Mouse (Mus musculus) midbrain, embryonic 15.5 days (tissue): ENCODE data around the gene Dmac2. TPM values are rescaled to one million over a fixed set of nuclear protein-coding genes. Genes with fewer than 3 reads are reported as not detected.

Experiments used
- ATAC-seq: fragments of 200-750 bp; cut with Nextera tagmentation; replicated peaks from 2 replicates; pipeline ENCODE4 v1.8.0; 2017; ENCODE audit warnings: moderate TSS enrichment
- H3K27ac ChIP-seq: fragments of 300-500 bp; sonication (generic); 2 replicates; pipeline ENCODE4 v1.5.1; 2015; ENCODE audit warnings: mild to moderate bottlenecking, inconsistent platforms
- H3K27me3 ChIP-seq: fragments of 300-500 bp; sonication (generic); replicated peaks from 2 replicates; pipeline ENCODE4 v1.6.1; 2015; ENCODE audit warnings: inconsistent platforms
- H3K36me3 ChIP-seq: fragments of 300-500 bp; sonication (generic); replicated peaks from 2 replicates; pipeline ENCODE4 v1.6.1; 2015; ENCODE audit warnings: inconsistent platforms
- H3K4me1 ChIP-seq: fragments of 300-500 bp; sonication (generic); 2 replicates; pipeline ENCODE4 v1.6.1; 2015; ENCODE audit warnings: inconsistent platforms
- H3K4me2 ChIP-seq: fragments of 300-500 bp; sonication (generic); 2 replicates; pipeline ENCODE4 v1.6.1; 2015; ENCODE audit warnings: inconsistent platforms, mild to moderate bottlenecking, moderate library complexity
- H3K4me3 ChIP-seq: fragments of 300-500 bp; sonication (generic); 2 replicates; pipeline ENCODE4 v1.5.1; 2015; ENCODE audit warnings: mild to moderate bottlenecking, inconsistent platforms
- H3K9ac ChIP-seq: fragments of 300-500 bp; sonication (generic); 2 replicates; pipeline ENCODE4 v1.6.1; 2015; ENCODE audit warnings: mild to moderate bottlenecking, inconsistent platforms
- H3K9me3 ChIP-seq: fragments of 300-500 bp; sonication (generic); 2 replicates; pipeline ENCODE4 v1.6.1; 2016; ENCODE audit warnings: inconsistent platforms
- WGBS: fragments of 180-500 bp; shearing (Covaris S2); methylation state at CpG from one replicate; pipeline ENCODE4 v1.1.7; 2015; ENCODE audit warnings: mixed read lengths; 5-methylcytosine and 5-hydroxymethylcytosine counted together
- polyA plus RNA-seq: library from polyadenylated mRNA; unstranded; fragments of >200 nt; fragmentation: Nextera tagmentation; extraction: Ambion mirVana; gene quantifications from 2 replicates; pipeline ENCODE4 v1.2.1, GENCODE M21; 2015

The Dmac2 gene
- polyA plus RNA-seq, 1 experiment from 2014 or later, result 44.2 TPM

DNA sequence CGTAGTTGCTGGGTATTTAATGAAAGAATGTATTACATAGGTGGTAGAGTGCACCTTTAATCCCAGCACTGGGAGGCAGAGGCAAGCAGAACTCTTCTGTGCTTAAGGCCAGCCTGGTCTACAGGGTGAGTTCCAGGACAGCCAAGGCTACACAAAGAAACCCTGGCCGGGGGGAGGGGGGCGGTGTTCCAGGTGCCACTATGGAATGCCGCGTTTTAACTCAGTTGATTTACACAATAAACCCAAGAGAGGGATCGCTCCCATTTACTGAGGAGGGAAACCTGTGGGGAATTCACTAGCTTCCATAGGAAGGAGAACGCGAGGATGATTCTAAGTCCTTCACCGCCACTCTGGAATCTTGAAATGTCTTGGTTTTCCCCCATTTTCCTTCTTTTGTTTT lies 50.4 kb downstream of the Dmac2 start:
- no peaks in the 10 kb centered on the region for H3K9me3 ChIP-seq
- no peak overlapping the region for H3K9ac ChIP-seq
- H3K27ac ChIP-seq, result no peak overlapping the region
- no peak for ATAC-seq
- peaks cover 4% of the 10 kb centered on the region; the same call in 1 of the 2 replicates for H3K4me1 ChIP-seq
- no peak overlapping the region for H3K4me2 ChIP-seq
- peaks cover 11% of the 10 kb centered on the region; the same call in 1 of the 2 replicates for H3K36me3 ChIP-seq
- H3K4me3 ChIP-seq, result no peak overlapping the region
- peaks cover 15% of the 10 kb centered on the region for H3K27me3 ChIP-seq
- 81% methylated on average over 9 of the region's 9 CpGs for WGBS

DNA sequence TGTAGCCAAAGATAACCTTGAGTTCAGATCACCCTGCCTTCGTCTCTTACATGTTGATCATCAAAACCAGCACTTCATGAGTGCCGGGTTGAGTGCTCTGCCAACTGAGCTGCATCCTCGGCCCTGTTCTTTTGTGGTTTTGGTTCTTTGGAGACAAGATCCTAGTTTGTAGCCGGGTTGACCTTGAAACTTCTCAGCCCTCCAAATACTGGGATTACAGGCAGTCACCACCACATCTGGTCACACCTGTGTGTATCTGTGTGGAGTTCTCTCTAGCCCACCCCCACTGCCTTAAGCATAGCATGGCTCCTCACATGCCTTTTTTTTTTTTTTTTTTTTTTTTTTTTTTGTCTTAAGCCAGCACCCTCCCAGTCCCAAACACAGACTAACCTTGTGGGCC lies 50.9 kb downstream of the Dmac2 start:
- 91% methylated on average over 4 of the region's 4 CpGs for WGBS
- no peak overlapping the region for H3K4me2 ChIP-seq

GRCm38 (mm10) chr7:25671686-25672085 lies 52.5 kb downstream of the Dmac2 start:
- Histone ChIP-seq H3K27ac (no peak overlapping the region), H3K36me3 (peaks cover 7% of the 10 kb centered on the region; the same call in 1 of the 2 replicates), H3K27me3 (peaks cover 23% of the 10 kb centered on the region), H3K9me3 (no peaks in the 10 kb centered on the region), H3K4me3 (no peak overlapping the region), H3K4me2 (no peak overlapping the region), H3K9ac (no peak overlapping the region), H3K4me1 (peaks cover 8% of the 10 kb centered on the region; the same call in 1 of the 2 replicates)
- ATAC-seq, result no peak
- 73% methylated on average over 2 of the region's 2 CpGs for WGBS

More for the DNA sequence above, 50.9 kb downstream of the Dmac2 start:
- Histone ChIP-seq H3K4me3 (no peak overlapping the region), H3K9ac (no peak overlapping the region), H3K27me3 (peaks cover 19% of the 10 kb centered on the region), H3K9me3 (no peaks in the 10 kb centered on the region), H3K4me1 (peaks cover 8% of the 10 kb centered on the region; the same call in 1 of the 2 replicates), H3K27ac (no peak overlapping the region), H3K36me3 (peaks cover 11% of the 10 kb centered on the region; the same call in 1 of the 2 replicates)
- ATAC-seq, result no peak

GRCm38 (mm10) chr7:25672442-25672841 lies 53.2 kb downstream of the Dmac2 start:
- H3K36me3 ChIP-seq, result peaks cover 7% of the 10 kb centered on the region; the same call in 1 of the 2 replicates
- H3K9ac ChIP-seq, result no peak overlapping the region
- H3K4me1 ChIP-seq, result peaks cover 8% of the 10 kb centered on the region; the same call in 1 of the 2 replicates
- H3K27ac ChIP-seq, result no peak overlapping the region
- ATAC-seq, result no peak
- 53% methylated on average over 4 of the region's 4 CpGs for WGBS
- H3K4me3 ChIP-seq, result no peak overlapping the region
- H3K4me2 ChIP-seq, result no peak overlapping the region
- peaks cover 23% of the 10 kb centered on the region for H3K27me3 ChIP-seq
- H3K9me3 ChIP-seq, result no peaks in the 10 kb centered on the region

GRCm38 (mm10) chr7:25674297-25674696 lies 55.1 kb downstream of the Dmac2 start:
- Histone ChIP-seq H3K4me2 (peak overlapping the region; percentile 74), H3K4me1 (peaks cover 8% of the 10 kb centered on the region; the same call in 1 of the 2 replicates), H3K27ac (no peak overlapping the region; the same call in 1 of the 2 replicates), H3K9me3 (no peaks in the 10 kb centered on the region), H3K9ac (peak overlapping the region; percentile 66), H3K36me3 (no peaks in the 10 kb centered on the region), H3K4me3 (peak overlapping the region; percentile 48), H3K27me3 (peaks cover 23% of the 10 kb centered on the region)
- ATAC-seq, result peak; percentile 43
- WGBS, result 29% methylated on average over 9 of the region's 9 CpGs

GRCm38 (mm10) chr7:25674719-25675300 lies 55.6 kb downstream of the Dmac2 start, which contains the start of gene Tmem91:
Gene Tmem91 (minus strand): TSS chr7:25675166.
- Histone ChIP-seq H3K27me3 (peaks cover 23% of the 10 kb centered on the region), H3K4me1 (peaks cover 9% of the 10 kb centered on the region; the same call in 1 of the 2 replicates), H3K27ac (no peak within 1 kb of the TSS; the same call in 1 of the 2 replicates), H3K36me3 (no peaks in the 10 kb centered on the region), H3K9me3 (no peaks in the 10 kb centered on the region), H3K9ac (peak within 1 kb of the TSS; percentile 66), H3K4me2 (peak within 1 kb of the TSS; percentile 74), H3K4me3 (peak within 1 kb of the TSS; percentile 48)
- ATAC-seq, result peak; percentile 48
- WGBS, result under 1% methylated on average over 29 of the region's 29 CpGs

Other genes with a start within 250 kb of the Dmac2 start
- not detected in 2 replicates for gene Cnfn, start 249.7 kb upstream of the Dmac2 start, polyA plus RNA-seq
- 10.5 and 12.7 TPM in 2 replicates for gene Lipe, start 220.7 kb upstream of the Dmac2 start, polyA plus RNA-seq
- gene Cxcl17, start 206.5 kb upstream of the Dmac2 start, polyA plus RNA-seq, result 0.79 and 0.93 TPM in 2 replicates
- 0.88 and 1.1 TPM in 2 replicates for gene Ceacam1, start 141.8 kb upstream of the Dmac2 start, polyA plus RNA-seq
- 0.13 and 0.34 TPM in 2 replicates for gene Ceacam2, start 79.6 kb upstream of the Dmac2 start, polyA plus RNA-seq
- not detected in 2 replicates for gene Erich4, start 3.5 kb upstream of the Dmac2 start, polyA plus RNA-seq
- 0.68 and 0.88 TPM in 2 replicates for gene B3gnt8, start 7.2 kb downstream of the Dmac2 start, polyA plus RNA-seq
- 42.7 and 43.5 TPM in 2 replicates for gene Bckdha, start 39.6 kb downstream of the Dmac2 start, polyA plus RNA-seq
- gene Exosc5, start 39.8 kb downstream of the Dmac2 start, polyA plus RNA-seq, result 41.0 and 44.9 TPM in 2 replicates
- gene Tmem91, start 55.8 kb downstream of the Dmac2 start, polyA plus RNA-seq, result 53.5 and 54.0 TPM in 2 replicates
- 47.3 and 50.9 TPM in 2 replicates for gene B9d2, start 61.4 kb downstream of the Dmac2 start, polyA plus RNA-seq
- gene Tgfb1, start 67.6 kb downstream of the Dmac2 start, polyA plus RNA-seq, result 0.56 and 1.0 TPM in 2 replicates
- 39.5 and 40.2 TPM in 2 replicates for gene Ccdc97, start 99.7 kb downstream of the Dmac2 start, polyA plus RNA-seq
- gene Hnrnpul1, start 135.3 kb downstream of the Dmac2 start, polyA plus RNA-seq, result 43.6 and 44.4 TPM in 2 replicates
- 20.2 and 22.2 TPM in 2 replicates for gene Axl, start 169.3 kb downstream of the Dmac2 start, polyA plus RNA-seq
- gene Cyp2s1, start 197.5 kb downstream of the Dmac2 start, polyA plus RNA-seq, result 1.9 and 2.2 TPM in 2 replicates